In the genomic region with DNA sequence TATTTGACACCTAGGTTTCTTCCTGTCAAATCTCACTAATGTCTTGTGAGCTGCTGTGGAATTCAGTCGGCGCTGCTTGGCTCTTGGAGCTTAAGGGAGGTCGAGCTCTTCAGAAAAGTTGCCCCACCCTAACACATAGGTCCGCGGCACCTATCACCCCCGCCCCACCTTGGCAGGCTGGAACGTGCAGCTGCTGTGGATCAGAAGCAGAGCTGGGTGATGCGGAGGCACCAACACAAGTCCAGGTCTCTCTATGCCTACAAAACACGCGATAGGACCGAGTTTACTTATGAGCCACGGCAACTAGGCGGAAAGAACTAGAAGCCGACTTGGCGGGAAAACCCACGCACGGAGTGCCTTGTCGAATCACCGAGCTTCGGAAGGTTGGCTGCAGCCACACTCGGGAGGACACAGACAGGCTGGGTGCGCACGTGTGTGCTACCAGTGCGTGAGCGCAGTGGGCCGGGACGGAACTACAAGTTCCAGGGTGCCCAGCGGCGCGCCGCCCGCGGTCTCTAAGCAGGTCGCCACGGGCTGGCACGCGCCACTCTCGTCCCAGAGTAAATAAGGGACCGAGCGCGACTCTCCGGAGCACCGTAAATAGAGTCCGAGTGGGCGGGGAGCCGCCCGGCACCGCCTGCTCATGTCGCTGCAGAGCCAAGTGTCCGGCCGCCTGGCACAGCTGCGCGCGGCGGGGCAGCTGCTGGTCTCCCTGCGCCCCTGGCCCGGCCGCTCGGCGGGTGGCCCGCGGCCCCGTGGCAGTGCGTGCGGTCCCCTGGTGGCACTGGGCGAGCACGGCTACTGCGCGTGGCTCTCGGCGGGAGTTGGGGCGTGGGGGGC, we compare ENCODE assay signal across 8 mouse cellular contexts. TPM values are rescaled to one million over a fixed set of nuclear protein-coding genes. Genes with fewer than 3 reads are reported as not detected.
DNase-seq lines count a peak whose midpoint lies in the region; ATAC-seq and TF ChIP-seq lines count a peak whose summit lies in the region.

Gene Macrod1, plus strand, starts transcription at position 563 of the 840 bp plus-strand sequence.

- peak; percentile 85 for ATAC-seq in forebrain, embryonic 11.5 days (replicated peaks; ENCODE audit: low FRiP score)
- peak; percentile 58 for ATAC-seq in heart, embryonic 15.5 days (replicated peaks; ENCODE audit: insufficient number of reproducible peaks, insufficient read depth, low FRiP score, low read depth)
- peak; percentile 78 for ATAC-seq in liver, embryonic 13.5 days (ENCODE audit: low read depth)

- WGBS in forebrain, embryonic 11.5 days, result 2% methylated on average over 72 of the region's 72 CpGs
- 1% methylated on average over 70 of the region's 72 CpGs for WGBS in heart, embryonic 15.5 days
- WGBS in liver, embryonic 13.5 days (ENCODE audit: insufficient replicate concordance), result 1% methylated on average over 66 of the region's 72 CpGs

- peak within 1 kb of the TSS; percentile 47 for H3K9ac ChIP-seq in forebrain, embryonic 11.5 days (ENCODE audit: low read length)
- H3K9ac ChIP-seq in heart, embryonic 15.5 days, result peak within 1 kb of the TSS; percentile 76
- peak within 1 kb of the TSS; percentile 77 for H3K9ac ChIP-seq in liver, embryonic 13.5 days

- no peaks in the 10 kb centered on the region for H3K36me3 ChIP-seq in forebrain, embryonic 11.5 days (ENCODE audit: control insufficient read depth, insufficient read depth, low read length)
- no peaks in the 10 kb centered on the region for H3K36me3 ChIP-seq in heart, embryonic 15.5 days
- H3K36me3 ChIP-seq in liver, embryonic 13.5 days, result no peaks in the 10 kb centered on the region
- no peaks in the 10 kb centered on the region for H3K36me3 ChIP-seq in testis, adult 2 months (ENCODE audit: control insufficient read depth, insufficient read depth, low read length)

- peaks cover 19% of the 10 kb centered on the region for H3K4me1 ChIP-seq in forebrain, embryonic 11.5 days (replicated peaks; ENCODE audit: control insufficient read depth, insufficient read depth, low read length)
- H3K4me1 ChIP-seq in heart, embryonic 15.5 days (replicated peaks), result peaks cover 37% of the 10 kb centered on the region
- H3K4me1 ChIP-seq in liver, embryonic 13.5 days (replicated peaks), result peaks cover 41% of the 10 kb centered on the region
- H3K4me1 ChIP-seq in testis, adult 2 months (ENCODE audit: control insufficient read depth, insufficient read depth, low read length), result peaks cover 24% of the 10 kb centered on the region

- H3K9me3 ChIP-seq in forebrain, embryonic 11.5 days (ENCODE audit: control insufficient read depth, low read length), result no peaks in the 10 kb centered on the region
- no peaks in the 10 kb centered on the region for H3K9me3 ChIP-seq in heart, embryonic 15.5 days (replicated peaks)
- no peaks in the 10 kb centered on the region for H3K9me3 ChIP-seq in liver, embryonic 13.5 days (replicated peaks)

- no peak within 1 kb of the TSS for H3K27ac ChIP-seq in forebrain, embryonic 11.5 days (ENCODE audit: low read depth, low read length)
- H3K27ac ChIP-seq in heart, embryonic 15.5 days, result peak within 1 kb of the TSS; percentile 92
- no peak within 1 kb of the TSS for H3K27ac ChIP-seq in liver, embryonic 13.5 days
- H3K27ac ChIP-seq in testis, adult 2 months (ENCODE audit: control insufficient read depth, insufficient read depth, low read depth, low read length), result peak within 1 kb of the TSS; percentile 34

- TF ChIP-seq POLR2A in brain, embryonic 14.5 days (IDR thresholded peaks at IDR 0.05; ENCODE audit: borderline replicate concordance, extremely low read depth, insufficient read depth, insufficient read length, poor library complexity, severe bottlenecking), result no peak
- peak; percentile 35; the same call in 1 of the 2 replicates for TF ChIP-seq POLR2A in testis, adult 2 months (IDR thresholded peaks at IDR 0.05; ENCODE audit: control insufficient read depth, low read depth, low read length)

- H3K27me3 ChIP-seq in forebrain, embryonic 11.5 days (ENCODE audit: control insufficient read depth, insufficient read depth, low read length), result peaks cover 6% of the 10 kb centered on the region; the same call in 1 of the 2 replicates
- H3K27me3 ChIP-seq in heart, embryonic 15.5 days, result no peaks in the 10 kb centered on the region
- no peaks in the 10 kb centered on the region for H3K27me3 ChIP-seq in liver, embryonic 13.5 days
- no peaks in the 10 kb centered on the region for H3K27me3 ChIP-seq in testis, adult 2 months (ENCODE audit: control insufficient read depth, insufficient read depth, low read length)

- H3K4me3 ChIP-seq in forebrain, embryonic 11.5 days (ENCODE audit: low read depth, low read length), result peak within 1 kb of the TSS; percentile 59
- peak within 1 kb of the TSS; percentile 74 for H3K4me3 ChIP-seq in heart, embryonic 15.5 days
- peak within 1 kb of the TSS; percentile 72 for H3K4me3 ChIP-seq in liver, embryonic 13.5 days (replicated peaks)
- peak within 1 kb of the TSS; percentile 89 for H3K4me3 ChIP-seq in testis, adult 2 months (ENCODE audit: control insufficient read depth, low read depth, low read length)

- H3K4me2 ChIP-seq in forebrain, embryonic 11.5 days (ENCODE audit: low read depth, low read length, severe bottlenecking), result peak within 1 kb of the TSS; percentile 99
- peak within 1 kb of the TSS; percentile 99 for H3K4me2 ChIP-seq in heart, embryonic 15.5 days
- peak within 1 kb of the TSS; percentile 99 for H3K4me2 ChIP-seq in liver, embryonic 13.5 days

- DNase-seq in CD8-positive naive resting alpha-beta T cell, adult 2 months (ENCODE audit: low read depth in 2 of 2, low spot score in 2 of 2), result peak; percentile 62 to 65
- peak; percentile 82 for DNase-seq in brain, embryonic 14.5 days (ENCODE audit: low read depth)
- DNase-seq in forebrain, embryonic 11.5 days (ENCODE audit: low spot score), result peak; percentile 87
- peak; percentile 88 to 93 for DNase-seq in kidney, postnatal 25 days
- peak; percentile 57 for DNase-seq in liver, embryonic 13.5 days
- DNase-seq in natural killer cell, adult 2 months (ENCODE audit: low spot score in 2 of 2), result peak; percentile 51 to 68

- TF ChIP-seq CTCF in brain, embryonic 14.5 days (IDR thresholded peaks at IDR 0.05; ENCODE audit: borderline replicate concordance, extremely low read depth, insufficient read depth, insufficient read length), result no peak
- no peak for TF ChIP-seq CTCF in testis, adult 2 months (IDR thresholded peaks at IDR 0.05; ENCODE audit: control insufficient read depth, insufficient read depth, insufficient replicate concordance, low read depth, low read length)

RNA-seq across cellular contexts. Expression of gene Macrod1, which starts in this region (rescaled TPM):
- 5.7 and 8.2 TPM in 2 replicates for polyA plus RNA-seq in brain, embryonic 14.5 days (2012; rRNA removed)
- 3.6 and 4.0 TPM in 2 replicates for polyA plus RNA-seq in forebrain, embryonic 11.5 days (2014; fragmentation: Nextera tagmentation; extraction: Ambion mirVana)
- 49.1 and 57.6 TPM in 2 replicates for polyA plus RNA-seq in heart, embryonic 15.5 days (2015; fragmentation: Nextera tagmentation; extraction: Ambion mirVana)
- polyA plus RNA-seq in liver, embryonic 13.5 days (2015; fragmentation: Nextera tagmentation; extraction: Ambion mirVana), result 3.0 and 3.8 TPM in 2 replicates
- polyA plus RNA-seq in testis, adult 2 months (2012; rRNA removed), result 39.2 and 47.3 TPM in 2 replicates

Comparison
In these comparisons a context has a peak if more than half of its experiments do, and no peak if none do; other contexts are left out.
1. H3K27ac ChIP-seq: peak in heart, embryonic 15.5 days (single experiment) and testis, adult 2 months (single experiment); none in forebrain, embryonic 11.5 days (single experiment) and liver, embryonic 13.5 days (single experiment).
2. Peak in every context shown above with its lines, with median percentiles within 50 percentile points of each other: DNase-seq, ATAC-seq, H3K4me2 ChIP-seq, H3K4me3 ChIP-seq and H3K9ac ChIP-seq.